Mouse (Mus musculus) frontal cortex, postnatal 14 days (tissue): Measurements from ENCODE around the gene Abcb8.

Experiments used
- DNase-seq, 2 experiments: peaks; one replicate each; pipeline ENCODE4 v3.0.0; 2022; ENCODE audit warnings: low spot score in 2 of 2

The Abcb8 gene

DNA sequence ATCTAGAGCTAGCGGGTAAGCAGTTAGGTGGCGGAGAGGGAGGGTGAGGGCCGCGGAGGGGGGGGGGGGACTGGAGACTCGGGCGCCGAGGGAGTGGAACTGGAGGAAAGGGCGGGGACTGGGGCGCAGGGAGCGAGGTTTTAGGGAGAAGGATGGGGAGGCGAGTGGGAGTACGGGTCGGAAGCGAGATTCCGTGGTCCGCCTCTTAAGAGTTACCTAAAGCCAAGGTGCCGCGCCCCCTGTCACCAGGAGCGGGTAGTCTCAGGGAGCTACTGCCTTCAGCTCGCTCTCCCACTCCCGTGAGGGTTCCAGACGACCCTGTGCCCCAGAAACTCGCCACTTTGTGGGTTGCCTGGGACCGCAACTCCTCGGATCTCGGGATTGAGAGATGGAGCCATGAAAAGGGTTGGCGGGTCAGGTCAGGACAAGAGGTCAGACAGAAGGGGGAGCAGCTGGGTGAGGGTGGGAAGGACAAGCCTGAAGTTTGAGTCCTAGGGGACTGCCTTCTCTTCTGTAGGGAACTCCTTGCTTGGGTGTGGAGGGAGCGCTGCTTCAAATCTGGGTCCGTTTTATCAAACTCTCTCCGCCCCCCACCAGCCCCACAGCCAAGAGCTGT lies 32.1 kb downstream of the Abcb8 start:
- no peak for DNase-seq

DNA sequence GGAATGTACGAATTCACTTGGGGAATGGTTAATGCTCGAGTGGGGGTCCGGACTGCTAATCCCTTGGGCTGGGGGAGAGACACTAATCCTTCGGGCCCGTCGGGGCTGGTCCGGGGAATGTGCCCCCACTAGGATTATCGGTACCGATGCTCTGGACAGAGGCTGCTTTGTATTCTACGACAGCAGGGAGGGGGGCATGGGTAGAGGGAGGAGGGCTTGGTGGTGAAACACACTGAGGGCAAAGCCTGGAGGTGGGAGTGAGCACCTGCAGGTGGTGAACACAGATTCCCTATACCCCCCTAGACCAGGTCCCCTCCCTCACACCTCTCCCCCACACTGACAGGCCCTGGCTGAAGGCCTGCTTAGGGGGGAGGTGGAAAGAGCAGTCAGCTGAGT lies 32.6 kb downstream of the Abcb8 start:
- no peak for DNase-seq

DNA sequence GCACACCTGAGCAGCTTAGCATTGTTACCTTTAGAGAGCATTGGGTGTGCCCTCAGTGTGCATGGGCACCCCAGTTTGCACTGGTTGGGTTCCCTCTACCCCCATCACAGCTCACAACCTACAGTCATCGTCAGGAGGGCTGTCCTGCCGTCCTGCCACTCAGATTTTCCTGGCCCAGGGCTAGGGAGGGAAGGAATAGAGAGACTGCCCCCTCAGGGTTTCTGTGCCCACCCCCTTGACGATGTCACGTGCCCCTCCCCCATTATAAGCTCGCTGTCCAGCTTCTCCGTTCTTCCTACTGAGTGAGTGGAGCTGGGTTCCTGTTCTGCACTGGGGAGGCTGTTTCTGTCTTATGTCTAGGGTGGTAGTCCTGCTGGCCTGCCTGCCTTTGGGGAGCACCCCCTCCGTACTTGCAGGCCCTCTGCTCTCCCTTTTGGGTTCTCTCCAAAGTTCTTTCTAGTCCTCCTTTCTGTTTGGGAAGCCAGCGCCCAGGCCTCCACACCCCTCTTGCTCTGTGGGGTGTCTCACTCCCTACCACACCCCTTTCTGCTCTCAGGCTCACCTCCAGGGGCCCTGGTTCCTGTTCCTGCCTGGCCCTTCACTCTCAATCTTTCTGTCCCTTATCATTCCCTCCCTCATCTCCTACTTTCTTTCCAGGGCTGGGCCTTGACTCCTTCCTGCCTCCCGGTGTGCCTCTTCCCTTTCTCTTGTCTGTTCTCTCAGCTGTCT lies 33.3 kb downstream of the Abcb8 start:
- no peak for DNase-seq

DNA sequence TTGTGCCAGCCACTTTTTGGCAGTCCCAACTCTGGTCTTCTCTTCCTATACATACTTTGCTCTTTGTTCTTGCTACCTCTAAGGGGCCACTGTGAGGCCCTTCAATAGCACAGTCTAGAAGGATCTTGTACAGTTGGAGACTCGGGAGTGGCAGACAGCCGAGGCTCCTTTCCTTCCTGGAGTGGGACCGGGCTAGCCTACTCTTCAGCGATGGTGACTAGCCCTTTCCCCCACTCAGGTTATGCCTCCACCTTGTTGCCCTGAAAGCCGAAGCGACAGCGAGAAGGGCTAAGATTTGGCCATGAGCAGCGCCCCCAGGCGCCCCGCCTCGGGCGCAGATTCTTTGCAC lies 33.8 kb downstream of the Abcb8 start:
- DNase-seq, result no peak

DNA sequence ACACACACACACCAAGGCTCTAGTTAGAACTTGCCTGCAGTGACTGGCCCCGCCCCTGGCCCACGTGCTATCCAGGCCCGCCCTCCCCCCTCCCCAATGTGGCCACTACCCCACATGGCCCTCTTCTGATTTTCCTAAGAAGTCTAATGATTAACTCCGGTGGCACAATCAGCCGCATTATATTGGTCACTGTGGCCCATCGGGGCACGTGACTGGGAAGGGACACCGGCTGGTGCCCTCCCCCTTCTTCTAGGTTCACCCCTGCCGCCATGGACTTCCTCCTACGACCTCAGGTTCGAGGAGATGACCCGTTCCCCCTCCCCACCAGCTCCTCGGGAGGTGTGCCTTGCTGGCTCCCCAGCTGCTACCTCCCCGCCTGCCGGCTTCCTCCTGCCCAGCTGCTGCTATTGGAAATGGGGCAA lies 34.5 kb downstream of the Abcb8 start:
- DNase-seq, result no peak

DNA sequence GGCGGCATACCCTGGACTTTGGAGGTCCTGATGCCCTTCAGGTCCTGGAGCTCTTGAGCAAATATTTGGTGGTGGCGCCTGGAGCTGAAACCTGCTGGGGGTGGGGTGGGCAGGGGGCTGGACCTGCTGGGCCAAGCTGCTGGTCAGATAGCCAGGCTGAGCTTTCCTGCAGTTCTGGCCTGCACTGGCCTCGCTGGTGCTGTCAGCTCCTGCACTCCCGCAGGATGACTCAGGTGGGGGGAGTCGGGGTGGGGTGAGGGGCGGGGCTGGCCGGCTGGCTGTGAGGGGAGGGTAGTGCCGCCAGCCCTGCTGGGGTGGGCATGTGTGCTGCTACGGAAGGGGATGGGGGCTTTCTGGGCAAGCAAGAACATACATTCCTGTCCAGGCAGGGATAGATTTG lies 35.1 kb downstream of the Abcb8 start:
- no peak for DNase-seq

DNA sequence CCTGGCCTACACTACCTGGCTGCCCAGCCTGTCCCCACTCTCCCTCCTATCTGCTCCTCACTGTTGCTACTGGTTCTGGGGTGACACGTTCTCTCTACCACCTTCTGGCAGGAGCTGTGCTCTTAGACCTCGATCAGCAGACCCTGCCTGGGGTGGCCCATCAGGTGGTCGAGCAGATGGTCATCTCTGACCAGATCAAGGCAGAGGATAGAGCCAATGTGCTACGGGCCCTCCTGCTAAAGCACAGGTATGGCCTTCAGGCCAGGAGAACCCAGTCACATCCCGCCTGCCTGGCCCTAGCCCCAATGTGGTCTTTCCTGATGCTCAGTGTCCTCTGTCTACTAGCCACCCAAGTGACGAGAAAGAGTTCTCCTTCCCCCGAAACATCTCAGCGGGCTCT lies 40.5 kb downstream of the Abcb8 start:
- DNase-seq, result no peak

DNA sequence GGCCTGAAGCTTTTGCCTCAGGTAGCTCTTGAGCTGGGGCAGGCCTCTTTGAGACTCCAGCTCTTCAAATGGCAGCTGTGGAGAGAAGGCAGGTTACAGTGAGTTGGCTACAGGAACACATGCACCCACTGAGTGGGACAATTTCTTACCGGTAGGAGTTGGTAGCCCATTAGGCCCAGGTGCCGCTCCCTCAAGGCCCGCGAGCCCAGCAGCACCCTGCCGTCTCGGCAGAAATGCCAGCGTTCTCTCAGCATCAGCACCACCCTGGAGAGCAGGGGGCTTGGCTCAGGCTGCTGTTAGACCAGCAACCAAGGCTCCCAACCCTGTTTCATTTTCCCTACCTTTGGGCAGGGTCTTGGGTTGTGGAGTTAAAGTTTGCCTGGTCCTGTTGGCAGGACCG lies 47.7 kb downstream of the Abcb8 start:
- DNase-seq, result no peak

DNA sequence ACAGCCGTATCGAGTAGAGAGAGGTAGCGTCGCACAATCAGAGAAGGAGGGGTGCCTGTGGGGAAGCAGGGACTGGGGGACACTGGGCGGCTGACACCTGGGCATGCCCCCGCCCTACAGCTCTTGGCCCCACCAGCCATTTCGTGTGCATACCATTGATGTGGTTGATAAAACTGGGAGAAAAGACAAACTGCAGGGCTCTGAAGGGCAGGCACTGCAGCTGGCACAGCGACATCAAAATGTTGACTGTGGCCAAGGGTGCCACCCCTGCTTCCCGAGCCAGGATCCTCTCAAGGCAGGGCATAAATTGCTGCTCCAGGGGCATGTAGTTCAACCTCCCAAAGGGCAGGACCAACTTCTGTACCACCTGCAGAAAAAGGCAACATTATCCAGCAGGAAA lies 48.6 kb downstream of the Abcb8 start:
- DNase-seq, result no peak

DNA sequence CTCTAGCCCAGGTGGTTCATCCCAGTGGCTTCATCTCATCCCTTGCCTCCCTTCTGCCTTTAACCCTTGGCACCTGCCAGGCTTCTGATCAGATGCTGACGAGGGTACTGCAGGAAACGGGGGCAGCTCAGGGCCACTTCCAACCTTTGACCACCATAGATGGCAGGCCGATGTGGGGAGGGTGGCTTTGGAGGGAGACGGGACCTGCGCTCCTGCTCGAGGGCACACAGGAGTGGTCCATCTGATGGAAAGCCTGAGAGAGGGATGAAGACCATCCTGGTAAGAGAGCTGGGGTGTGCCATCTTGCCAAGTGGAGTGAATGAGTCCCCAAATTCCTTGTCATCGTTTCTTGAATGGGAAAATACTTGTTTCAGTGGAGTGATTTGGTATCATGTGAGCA lies 49.7 kb downstream of the Abcb8 start:
- DNase-seq, result no peak

DNA sequence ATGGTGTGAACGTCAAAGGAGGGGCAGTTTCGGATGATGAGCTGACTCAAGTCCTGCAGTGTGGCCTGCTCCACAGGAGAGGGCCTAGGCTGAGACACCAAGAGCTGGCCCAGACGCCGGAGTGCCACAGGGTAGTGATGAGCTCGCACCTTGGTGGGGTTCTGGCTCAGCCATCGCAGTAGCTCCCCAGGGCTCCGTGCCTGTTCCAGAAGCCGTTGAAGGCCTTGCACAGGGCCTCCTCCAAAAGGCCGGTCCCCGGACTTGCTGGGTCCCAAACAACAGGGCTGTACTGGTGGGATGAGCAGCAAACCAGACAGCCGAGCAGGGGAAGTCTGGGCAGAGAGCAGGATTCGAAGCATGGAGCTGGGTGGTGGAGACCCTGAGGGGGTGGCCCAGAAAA lies 50.5 kb downstream of the Abcb8 start:
- DNase-seq, result no peak

DNA sequence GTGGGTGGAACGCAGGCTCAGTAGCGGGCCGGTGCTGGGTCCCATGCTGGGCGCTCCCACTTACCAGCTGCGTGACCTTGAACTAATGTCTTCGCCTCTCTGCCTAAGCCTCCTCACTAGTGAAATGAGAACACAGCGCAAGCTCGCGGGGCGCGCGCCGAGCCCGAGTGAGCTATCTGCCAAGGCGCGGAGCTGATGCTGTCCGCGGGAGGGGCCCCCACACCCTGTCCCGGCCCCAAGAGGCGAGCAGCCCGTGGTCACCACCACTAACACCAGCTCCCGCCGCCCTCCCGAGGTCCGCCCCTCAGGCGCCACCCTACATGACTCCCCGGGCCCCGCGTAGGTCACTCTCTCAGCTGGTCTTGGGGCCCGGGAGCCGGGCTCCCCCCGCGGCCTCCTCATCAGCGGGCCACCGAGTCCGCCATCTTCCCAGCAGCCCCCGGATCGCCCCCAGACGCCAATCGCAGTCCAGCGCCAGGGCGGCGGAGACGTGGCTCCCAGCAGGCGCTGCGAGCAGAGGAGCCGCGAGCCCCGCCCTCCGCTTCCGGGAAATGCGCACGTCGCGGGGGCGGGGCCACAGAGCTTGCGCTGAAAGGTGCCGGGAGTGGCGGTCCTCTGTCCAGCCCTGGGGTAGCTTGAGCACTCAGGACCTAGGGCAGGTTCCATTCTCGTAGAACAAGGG lies 51.4 kb downstream of the Abcb8 start, which contains the start of gene Fastk:
Fastk (minus strand) TSS at position 542 of the 682 bp plus-strand sequence.
- peak; percentile 85 to 89 for DNase-seq

DNA sequence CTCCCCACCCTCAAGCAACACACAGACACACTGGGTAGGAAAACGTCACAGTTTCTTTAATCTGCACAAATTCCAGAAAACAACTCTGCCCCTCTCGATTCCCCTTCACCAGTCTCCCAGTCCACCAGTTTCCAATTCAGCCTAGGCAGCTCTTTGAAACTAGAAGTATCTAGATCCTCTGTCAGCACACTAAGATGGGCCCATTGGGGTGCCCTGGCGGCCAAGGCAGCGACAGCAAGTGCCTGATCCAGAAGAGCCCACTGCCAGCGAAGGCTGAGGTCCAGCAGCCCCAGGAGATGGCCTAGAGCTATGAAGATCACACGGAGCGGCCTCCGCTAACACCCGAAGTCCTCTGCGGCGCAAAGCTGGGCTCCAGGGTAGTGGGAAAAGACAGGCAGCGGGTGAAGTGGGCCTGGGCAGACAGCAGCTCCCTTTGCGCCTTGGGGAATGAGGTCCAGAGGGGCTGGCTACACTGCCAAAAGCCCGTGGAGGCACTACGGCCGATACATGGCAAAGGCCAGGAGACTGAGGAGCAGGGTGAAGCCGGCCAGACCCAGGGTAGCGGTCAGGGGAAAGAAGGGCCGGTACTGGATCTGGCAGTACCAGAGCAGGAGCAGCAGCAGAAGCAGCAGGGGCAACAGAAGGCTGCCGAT lies 52.1 kb downstream of the Abcb8 start:
- no peak for DNase-seq

DNA sequence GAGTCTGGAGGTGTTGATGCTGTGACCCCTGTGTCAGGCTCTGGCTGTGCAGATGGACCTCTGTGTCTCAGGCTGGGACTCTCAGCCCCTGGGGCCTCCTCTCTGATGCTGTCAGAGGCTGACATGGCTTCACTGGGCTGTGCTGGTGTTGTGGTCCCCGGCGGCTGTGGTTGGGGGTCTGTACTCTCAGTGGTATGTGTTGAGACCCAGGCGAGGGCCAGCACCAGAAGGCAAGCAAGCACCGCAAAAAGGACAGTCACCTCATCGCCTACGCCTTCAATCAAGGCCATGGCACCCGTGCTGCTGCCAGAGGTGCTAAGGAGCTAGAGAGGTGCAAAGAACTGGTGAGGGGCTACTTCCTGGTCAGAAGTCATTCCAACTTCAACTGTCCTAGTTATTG lies 53.2 kb downstream of the Abcb8 start:
- DNase-seq, result no peak

DNA sequence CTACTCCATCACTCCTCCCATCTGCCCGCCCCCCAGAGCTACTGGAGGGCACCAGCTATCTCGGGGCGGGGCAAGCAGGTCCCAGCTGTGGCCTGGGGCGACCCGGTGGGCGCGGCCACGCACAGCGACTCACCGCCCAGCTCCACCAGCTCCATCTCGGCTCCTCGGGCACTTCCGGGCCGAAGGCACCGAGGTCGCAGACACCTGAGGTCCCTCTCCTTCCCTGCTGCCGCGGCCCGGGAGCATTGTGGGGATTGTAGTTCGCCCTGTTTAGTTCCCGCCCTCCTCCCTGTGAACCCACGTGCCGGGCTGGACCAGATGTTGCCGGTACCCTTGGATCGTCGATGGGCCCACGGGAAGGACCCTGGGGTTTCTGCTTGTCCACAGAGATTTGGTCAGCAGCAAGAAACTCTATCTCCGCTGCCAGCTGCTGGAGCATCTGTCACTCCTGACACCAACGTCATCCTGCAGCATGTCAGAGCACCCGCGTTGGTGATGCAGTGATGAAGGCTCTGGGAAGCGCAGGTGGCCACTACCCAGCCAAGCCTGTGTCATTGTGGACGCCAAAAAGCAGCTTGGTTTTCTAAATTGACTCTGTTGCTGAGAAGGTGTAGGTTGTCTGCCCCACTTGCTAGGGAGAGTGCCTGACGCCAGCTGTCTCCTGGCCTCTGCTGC lies 54.3 kb downstream of the Abcb8 start, which contains the start of gene Tmub1:
Tmub1 (minus strand) TSS at position 231 of the 675 bp plus-strand sequence.
- peak; percentile 79 to 80 for DNase-seq

DNA sequence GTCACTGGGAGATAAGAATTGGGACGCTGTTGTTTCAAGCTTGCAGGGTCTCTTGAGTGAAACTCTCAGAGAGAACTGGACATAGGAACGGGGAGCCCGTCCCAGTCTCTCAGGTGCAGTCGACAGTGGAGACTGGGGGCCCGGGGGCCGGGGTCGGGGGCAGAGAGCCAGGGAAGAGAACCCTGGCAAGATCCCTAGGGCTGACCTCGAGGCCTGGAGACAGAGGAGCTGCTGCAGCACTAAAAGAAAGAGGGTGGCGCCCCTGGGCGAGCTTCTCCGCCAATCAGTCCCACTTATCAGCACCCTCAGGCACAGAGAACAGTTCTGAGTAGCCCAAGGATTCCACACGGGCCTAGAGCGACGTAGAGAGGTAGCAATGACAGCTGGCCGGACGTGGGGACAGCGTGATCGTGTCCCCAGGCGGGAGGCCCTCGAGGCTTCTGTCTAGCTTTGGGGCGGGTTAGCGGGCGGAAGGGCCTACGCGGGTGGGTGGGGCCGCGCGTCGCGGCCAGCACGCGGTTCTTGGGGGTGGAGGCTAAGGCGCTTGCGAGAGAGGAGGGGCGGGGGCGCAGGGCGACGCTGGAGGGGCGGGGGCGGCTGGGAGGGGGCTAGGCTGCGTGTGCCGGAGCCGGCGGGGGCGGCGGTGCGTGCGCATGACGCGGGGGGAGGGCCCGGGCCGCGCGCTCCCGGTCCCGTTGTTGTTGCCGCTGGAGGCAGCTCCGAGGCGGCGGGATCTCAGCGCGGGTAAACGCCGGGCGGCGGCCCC lies 58.0 kb downstream of the Abcb8 start:
- peak; percentile 62 to 81 for DNase-seq

DNA sequence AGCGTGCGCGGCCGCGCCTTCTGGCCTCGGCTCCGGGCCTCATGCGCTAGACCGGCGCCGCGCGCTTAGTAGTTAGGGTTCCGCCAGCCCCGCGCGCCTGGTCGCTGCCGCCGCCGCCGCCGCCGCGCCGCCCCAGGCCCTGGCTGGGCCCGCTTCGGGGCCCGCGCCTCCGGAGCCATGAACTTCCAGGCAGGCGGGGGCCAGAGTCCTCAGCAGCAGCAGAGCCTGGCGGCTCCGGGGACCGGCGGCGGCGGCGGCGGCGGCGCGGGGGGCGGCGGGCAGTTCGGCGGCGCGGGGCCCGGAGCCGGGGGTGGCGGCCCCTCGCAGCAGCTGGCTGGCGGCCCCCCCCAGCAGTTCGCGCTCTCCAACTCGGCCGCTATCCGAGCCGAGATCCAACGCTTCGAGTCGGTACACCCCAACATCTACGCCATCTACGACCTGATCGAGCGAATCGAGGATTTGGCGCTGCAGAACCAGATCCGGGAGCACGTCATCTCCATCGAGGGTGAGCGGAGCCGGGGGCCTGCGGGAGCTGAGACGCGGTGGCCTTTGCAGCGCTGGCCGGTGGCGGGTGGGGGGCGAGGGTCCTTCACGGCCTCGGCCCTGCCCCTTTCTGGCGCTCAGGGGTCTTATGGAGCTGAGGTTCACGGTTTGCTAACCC lies 58.7 kb downstream of the Abcb8 start, which contains the start of gene Agap3:
Agap3 (plus strand) TSS at position 148 of the 661 bp plus-strand sequence.
- peak in 1 of 2 experiments; percentile 36 for DNase-seq

DNA sequence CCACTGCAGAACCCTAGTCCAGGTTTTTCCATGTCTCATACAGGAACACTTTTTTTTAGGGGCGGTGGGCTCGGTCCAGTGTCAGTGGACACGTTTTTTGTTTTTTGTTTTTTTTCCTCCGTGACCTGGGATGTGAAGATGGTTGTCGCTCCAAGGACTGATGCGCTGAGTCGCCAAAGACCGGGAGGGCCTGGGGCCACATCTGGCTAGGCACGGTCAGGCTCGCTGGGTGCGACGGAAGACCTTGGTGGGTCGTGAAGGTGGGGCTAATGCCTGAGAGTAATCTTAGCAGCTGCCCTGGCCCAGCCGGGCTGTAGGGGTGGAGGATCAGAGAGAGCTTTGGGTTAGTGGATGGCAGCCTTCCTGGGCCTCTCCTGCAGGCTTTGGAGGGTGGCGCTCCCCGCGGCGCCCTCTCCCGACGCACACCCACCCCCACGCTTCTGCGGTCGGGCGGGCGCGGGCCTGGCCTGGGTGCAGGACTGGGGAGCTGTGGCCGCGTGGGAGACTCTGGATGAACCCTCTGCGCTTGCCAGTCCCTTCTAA lies 59.3 kb downstream of the Abcb8 start:
- peak in 1 of 2 experiments; percentile 28 for DNase-seq

DNA sequence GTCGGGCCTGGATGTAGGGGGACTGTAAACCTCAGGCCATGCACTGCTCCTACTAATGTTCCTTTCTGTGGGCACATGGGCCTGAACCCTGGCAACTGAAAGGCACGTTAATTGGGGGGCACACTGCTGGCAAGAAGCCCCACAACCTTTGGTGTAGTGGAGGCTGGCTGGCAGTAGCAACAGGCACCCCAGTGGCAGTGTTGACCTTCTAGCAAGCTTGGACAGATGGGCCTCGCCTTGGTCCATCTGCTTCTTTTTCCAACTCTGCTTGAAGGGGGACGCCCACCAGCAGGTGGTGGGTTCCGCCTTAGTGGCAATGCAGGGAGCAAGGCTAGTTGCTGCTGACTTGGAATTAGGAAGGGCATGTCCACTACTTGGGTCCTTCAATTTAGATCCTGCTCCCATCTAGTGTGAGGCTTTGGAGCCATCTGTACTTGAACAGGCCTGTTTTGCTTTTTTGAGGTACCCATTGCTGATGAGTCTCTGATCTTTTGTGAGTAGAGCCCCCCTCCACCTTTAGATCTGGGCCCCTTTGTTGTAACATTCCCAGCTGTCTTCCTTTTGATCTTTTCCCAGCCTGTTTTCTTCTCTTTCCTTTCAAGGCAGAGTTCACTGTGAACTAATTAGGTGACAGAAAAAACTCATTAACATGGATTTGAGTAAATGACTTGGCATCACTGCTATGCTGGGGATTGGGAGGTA lies 60.0 kb downstream of the Abcb8 start:
- DNase-seq, result no peak

DNA sequence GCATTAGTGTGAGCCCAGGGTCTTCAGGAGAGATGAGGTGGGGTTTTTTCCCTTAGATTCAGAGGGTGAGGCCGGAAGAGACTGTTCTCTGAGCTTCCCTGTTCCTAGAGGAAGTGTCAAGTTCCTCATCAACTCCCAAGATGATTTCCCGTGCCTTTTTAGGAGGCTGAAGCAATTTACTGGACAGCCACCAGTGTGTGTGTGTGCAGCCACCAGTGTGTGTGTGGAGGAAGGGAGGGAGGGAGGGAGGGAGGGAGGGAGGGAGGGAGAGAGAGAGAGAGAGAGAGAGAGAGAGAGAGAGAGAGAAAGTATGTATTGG lies 60.5 kb downstream of the Abcb8 start:
- no peak for DNase-seq
